Mouse (Mus musculus) activated CD4-positive, CD25-positive, alpha-beta regulatory T cell (primary cell): Measurements from ENCODE around the gene Mrgprb1. TPM values are rescaled to one million over a fixed set of nuclear protein-coding genes. Genes with fewer than 3 reads are reported as not detected.

Experiments used
- polyA plus RNA-seq, 2 experiments: library from polyadenylated mRNA; unstranded; fragments of 100-300 nt; shearing (Covaris generic); gene quantifications; one replicate each; pipeline ENCODE4 v1.2.1; 2017

The Mrgprb1 gene
- polyA plus RNA-seq = under 1 TPM in 1 of 2 experiments, not detected in 1; 0.23 TPM

DNA sequence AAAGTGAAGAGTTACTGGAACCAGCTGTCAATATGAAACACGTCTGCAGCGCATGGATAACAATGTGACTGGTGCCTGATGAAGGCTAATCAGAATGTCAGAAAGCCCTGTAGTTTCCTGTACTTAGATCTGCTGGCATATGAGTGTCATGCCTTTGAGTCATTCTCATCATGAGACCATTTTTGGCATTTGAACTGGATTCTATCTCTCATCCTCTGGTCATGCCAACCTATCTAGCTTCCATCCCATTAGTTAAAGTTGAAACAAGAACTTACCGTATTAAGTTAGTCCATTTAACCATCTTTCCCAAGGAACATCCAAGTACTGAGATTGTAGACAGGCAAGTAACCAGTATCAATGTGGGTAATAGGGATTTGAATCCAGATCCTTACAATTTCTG lies at the start of gene Mrgprb1:
TSS of gene Mrgprb1 (minus strand) at position 101 of the 400 bp plus-strand sequence.

DNA sequence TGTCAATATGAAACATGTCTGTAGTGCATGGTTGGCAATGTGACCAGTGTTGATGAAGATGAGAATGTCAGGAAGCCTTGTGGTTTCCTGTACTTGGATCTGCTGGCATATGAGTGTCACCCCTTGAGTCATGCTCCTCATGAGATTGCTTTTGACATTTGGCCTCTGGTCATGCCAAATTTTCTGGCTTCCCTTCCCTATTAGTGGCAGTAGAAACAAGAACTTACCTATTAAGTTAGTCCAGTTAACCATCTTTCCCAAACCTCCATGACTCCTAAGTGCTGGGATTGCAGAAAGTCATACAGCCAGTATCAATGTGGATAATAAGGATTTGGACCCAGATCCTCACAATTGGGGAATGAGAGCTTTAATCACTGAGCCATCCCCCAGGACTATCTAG lies 43.1 kb upstream of the Mrgprb1 start, which contains the start of gene Mrgprx2:
TSS of gene Mrgprx2 (minus strand) at position 101 of the 400 bp plus-strand sequence.

Other genes with a start within 250 kb of the Mrgprb1 start
- gene Mrgprb8, start 67.8 kb downstream of the Mrgprb1 start, polyA plus RNA-seq = not detected
- gene Mrgprx2, start 43.0 kb upstream of the Mrgprb1 start, polyA plus RNA-seq = under 1 TPM; 0.04 to 0.29 TPM
- under 1 TPM in 1 of 2 experiments, not detected in 1; 0.22 TPM for gene Mrgprb2, start 101.7 kb upstream of the Mrgprb1 start, polyA plus RNA-seq
- gene Mrgprb3, start 187.5 kb upstream of the Mrgprb1 start, polyA plus RNA-seq = not detected